Mouse (Mus musculus): ENCODE measurements around the gene Meis1.
A peak's percentile ranks its signal among the peaks of the same experiment; 100 is the strongest.

The Meis1 gene

GRCm38 (mm10) chr11:18874278-18875000, 144.3 kb downstream of the Meis1 start:
- DNase-seq = no peak

DNA sequence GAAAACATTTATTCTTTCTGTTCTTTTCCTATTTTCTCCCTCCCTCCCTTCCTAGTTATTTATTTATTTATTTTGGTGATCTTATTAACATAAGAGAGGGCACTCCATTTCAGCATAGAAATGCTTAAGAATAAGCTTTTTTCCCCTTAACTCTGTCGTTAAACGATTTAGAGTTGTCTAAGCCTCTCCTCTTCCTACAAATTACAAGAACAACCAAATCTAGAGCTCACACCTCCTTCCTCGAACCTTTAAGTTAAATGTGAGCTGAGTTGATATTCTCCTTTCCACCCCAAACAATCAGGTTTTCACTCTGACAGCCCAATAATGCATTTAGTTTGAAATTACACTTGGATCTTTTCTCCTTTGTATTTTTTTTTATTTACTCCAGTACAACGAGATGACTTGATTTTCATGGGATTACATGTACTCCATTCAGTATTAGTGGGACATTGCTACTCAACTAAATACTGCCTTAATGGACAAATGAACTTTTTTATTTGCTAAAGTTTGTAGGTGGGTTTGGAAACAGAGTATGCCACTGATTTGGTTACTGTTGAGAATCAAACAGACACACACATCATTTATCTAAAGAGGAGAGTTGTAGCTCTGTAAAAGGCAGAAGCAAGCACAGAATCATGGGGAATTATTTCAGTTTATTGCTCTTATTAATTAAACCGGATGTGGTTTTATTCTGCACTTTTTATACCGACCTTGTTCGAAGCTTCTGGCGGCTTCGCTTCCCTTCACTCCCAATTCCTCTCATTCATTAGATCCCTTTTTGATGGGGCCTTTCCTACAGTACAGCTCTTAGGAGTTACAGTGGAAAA, 145.1 kb downstream of the Meis1 start:
- no peak for DNase-seq

- DNase-seq = no peak
These were observed 146.0 kb downstream of the Meis1 start for GRCm38 (mm10) chr11:18872793-18873192.

GRCm38 (mm10) chr11:18872118-18872751, 146.6 kb downstream of the Meis1 start:
- no peak for DNase-seq

DNA sequence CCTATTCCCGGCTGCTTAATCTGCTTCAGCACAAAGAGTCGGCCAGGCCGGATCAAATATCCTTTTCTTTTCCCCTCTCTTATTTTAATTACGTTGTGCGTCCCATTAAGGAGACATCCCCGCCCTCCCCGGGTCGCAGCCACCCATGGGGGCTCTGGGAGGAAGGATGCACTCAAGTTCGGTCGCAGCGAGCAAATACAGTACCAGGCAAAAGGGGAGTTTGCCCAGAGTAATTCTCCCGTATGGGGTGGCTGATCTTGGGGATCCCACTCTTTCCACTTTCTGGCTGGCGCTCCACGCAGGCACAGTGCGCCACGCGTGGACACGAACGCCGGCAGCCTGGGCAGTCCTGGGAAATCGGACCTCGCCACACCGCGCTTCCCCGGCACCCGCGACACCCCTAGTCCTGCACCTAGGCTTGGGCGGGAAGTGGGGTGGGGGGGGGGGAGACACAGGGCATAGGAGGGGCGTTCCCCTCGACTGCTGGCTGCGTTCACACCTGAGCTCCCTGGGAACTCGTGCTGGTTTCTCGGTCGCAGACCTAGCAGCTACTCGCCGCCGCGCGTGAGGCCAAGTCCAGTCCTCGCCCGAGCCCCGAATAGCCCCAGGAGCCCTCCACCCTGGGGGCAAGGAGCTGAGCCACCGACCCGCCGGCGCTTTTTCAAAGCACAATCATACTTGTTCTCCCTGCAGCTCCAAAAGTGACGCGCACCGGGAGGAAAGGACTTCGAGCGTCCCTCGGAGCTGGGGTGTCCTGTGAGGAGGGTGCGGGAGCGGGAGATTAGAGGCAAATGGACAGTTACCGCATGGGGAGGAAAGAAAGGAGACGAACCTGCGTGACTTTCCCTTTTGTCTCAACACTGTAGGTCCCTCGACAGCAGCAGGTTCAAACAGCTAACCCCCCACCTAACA, 147.4 kb downstream of the Meis1 start:
- DNase-seq = peak; percentile 31

DNA sequence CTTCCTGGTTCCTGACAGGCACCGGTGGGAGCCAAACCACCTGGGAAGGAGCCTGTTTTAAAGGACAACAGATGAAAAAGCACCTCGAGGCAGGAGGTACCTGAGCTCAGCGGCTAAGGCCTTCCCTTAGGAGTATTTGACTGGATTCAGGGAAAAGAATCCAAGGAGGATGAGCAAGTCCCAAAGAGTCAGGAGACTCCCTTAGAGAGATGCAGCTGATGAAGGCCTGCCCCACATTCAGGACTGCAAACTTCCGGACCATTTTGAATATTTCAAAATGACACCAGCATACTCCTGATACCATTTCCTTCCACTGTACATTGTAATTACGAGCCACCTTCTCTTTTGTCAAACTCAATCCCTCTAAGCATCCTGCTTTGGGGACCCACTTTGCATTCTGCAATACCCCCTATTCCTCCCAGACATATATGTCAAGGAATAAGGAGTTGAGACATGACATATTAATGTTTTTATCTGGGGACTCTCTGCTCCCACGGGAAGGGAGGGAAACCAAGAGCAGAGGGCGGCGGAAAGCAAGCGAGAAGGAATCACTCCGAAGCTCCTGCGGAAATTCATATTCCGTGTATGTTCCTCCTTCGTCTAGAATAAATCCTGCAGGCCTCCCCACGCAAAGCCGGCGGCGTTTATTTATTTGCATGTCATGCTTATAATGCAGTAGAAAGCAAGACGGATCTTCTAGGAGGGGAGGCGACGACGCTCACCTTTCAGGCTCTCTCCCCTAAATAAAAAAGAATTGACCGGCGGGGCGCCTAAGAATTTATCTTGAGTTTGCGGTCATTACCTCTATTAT, 148.5 kb downstream of the Meis1 start:
- peak; percentile 6 for DNase-seq

DNA sequence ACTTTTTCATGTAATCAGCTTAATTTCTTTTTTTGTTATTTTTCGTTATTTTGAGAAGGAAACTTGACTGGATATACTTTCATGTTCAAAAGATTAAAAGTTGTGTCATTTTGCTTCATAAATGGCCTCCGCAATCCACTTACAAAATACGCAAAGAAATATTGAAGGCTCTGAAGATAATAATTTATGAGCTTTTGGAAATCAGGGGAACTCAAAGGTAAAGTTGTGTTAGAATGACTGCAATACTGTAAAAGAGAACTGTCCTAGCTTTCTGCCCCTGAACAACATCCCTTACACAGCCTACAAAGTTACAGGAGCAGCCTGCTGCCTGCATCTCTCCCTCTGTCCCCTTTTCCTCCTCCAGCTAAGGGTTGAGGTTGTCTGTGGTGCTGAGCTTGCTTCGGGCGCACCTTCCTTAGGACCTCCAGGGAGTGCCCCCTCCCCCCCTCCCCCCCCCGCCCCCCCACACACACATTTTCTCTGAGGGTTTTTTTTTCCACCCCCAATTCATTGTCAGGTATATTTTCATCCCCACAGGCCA, 149.3 kb downstream of the Meis1 start:
- no peak for DNase-seq

GRCm38 (mm10) chr11:18867665-18868064, 151.1 kb downstream of the Meis1 start:
- DNase-seq = no peak

DNA sequence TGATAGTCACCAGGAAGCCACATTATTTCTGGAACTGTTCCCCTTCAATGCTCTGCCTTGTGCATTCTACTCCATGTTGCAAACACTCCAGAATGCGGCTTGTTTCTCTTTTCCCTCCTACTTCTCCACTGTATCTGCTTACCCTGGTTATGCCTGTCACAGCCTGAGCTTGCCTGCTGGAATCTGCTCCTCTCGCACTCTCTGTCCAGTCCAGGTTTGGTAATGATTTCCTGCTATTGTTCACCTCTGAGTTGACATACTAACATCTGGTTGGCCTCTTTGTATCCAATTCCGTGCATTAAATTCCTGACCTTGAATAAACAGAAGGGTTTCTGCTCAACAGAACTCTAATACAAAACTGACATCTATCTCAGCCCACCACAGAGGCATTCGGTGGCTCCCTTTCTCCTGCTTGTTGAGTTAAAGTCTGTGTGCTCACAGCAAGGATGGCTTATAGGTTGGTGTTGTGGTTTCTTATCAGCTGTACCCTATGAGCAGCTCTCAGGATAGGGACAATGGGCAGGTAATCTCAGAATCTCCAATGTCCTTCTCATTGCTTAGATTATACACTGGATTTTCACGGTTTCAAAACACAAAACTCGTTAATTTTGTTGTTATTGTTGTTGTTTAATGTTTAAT, 152.5 kb downstream of the Meis1 start:
- DNase-seq = no peak

- DNase-seq = no peak
These were observed 168.0 kb downstream of the Meis1 start for GRCm38 (mm10) chr11:18850772-18851171.

- no peak for DNase-seq
These were observed 171.1 kb downstream of the Meis1 start for GRCm38 (mm10) chr11:18847650-18848049.

- no peak for DNase-seq
These were observed 172.3 kb downstream of the Meis1 start for GRCm38 (mm10) chr11:18846472-18846871.

- no peak for DNase-seq
These were observed 172.9 kb downstream of the Meis1 start for GRCm38 (mm10) chr11:18845900-18846299.

GRCm38 (mm10) chr11:18845466-18845865, 173.3 kb downstream of the Meis1 start:
- DNase-seq = no peak

GRCm38 (mm10) chr11:18830087-18830486, 188.7 kb downstream of the Meis1 start:
- DNase-seq = no peak
